Mouse (Mus musculus): ENCODE results near the gene Chd3. TPM values are rescaled to one million over a fixed set of nuclear protein-coding genes. Genes with fewer than 3 reads are reported as not detected.
A peak's percentile ranks its signal among the peaks of the same experiment; 100 is the strongest.

Gene Chd3
- 135 and 142 TPM in 2 replicates for polyA plus RNA-seq (2015; fragmentation: Nextera tagmentation; extraction: Ambion mirVana)

DNA sequence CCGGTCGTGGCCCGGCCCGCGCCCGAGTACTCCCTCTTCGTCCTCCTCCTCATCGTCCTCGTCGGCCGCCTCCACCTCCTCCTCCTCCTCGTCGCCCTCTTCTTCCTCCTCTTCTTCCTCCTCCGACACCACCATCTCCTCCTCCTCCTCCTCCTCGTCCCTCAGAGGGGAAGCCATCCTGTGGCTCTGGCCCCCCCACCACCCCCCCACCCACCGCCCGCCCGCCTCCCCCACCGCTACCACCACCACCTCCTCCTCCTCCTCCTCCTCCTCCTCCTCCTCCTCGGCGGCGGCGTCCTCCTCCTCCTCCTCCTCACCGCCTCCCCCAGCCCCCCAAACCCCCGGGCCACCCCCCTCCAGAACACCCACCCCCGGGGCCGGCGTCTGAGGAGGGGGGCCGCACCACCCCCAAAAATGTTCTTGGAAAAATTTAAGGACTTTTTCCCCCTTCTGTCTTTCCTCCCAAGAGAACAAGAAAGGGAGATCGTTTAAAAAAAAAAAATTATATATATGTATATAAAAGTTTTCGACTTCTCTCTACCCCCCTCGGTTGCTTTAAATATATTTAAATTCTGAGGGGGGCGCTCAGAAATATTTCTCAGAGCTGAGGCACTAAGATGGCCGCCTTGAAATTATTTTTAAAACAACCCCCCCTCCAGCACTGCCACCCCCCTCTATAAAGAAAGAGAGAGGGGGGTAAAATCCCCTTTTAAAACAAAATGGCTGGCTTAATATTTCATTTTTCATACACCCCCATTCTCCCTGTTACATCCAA is at the start of gene Chd3:
Gene Chd3 (minus strand): TSS at position 192 of the 775 bp plus-strand sequence.
- H3K9ac ChIP-seq = peak within 1 kb of the TSS; percentile 100
- H3K27me3 ChIP-seq = no peaks in the 10 kb centered on the region
- peaks cover 17% of the 10 kb centered on the region for H3K36me3 ChIP-seq
- under 1% methylated on average over 19 of the region's 34 CpGs for WGBS
- H3K4me1 ChIP-seq = peaks cover 39% of the 10 kb centered on the region
- peak within 1 kb of the TSS; percentile 84 for H3K4me3 ChIP-seq
- H3K27ac ChIP-seq = peak within 1 kb of the TSS; percentile 100
- no peak for ATAC-seq (ENCODE audit: insufficient number of reproducible peaks, insufficient read depth, low FRiP score, low TSS enrichment, low read depth)
- H3K9me3 ChIP-seq = no peaks in the 10 kb centered on the region
- peak within 1 kb of the TSS; percentile 97 for H3K4me2 ChIP-seq

DNA sequence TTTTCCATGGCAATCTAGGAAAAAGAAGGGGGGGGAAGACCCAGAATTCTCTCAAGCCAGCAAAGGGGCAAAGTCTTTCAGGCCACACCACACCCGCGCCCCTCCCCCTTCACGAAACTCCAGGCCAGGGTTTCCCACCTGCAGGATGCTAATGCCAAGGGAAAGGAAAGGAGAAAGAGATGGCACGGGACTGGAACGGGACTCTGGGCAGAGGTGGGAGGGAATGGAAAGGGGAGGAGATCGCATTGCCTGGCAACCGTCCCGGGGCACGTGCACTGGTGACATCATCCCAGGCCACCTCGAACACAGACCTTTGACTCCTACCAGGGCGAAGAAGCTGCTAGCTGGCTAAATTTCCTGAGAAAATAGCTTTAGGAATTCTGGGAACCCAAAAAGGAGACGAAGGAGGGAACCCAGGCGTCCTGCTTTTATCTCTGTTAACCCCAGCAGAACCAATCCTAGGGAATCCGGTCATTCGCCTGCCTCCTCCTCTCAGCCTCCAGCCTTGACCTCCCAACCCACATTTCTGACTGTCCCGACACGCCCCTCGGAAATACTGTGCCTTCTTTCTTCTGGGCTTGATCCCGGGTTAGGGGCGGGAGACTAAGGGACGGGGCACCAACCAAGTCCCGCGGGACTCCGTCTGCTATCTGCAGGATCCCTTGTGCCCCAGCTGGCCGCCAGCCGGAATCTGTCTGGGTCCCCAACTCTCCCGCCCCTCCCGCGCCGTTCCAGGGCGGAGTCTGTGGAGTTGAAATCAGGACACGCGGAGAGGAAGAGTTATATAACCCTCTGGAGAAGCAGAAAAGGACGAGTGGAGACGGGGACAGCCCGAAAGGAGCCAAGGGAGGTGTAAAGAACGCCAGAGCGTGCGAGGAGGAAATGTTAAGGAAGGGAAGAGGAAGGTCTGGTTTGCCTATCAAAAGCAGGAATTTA is 48.5 kb upstream of the Chd3 start:
- peak overlapping the region; percentile 77 for H3K9ac ChIP-seq
- under 1% methylated on average over 39 of the region's 39 CpGs for WGBS
- H3K27ac ChIP-seq = peak overlapping the region; percentile 99
- H3K27me3 ChIP-seq = peaks cover 22% of the 10 kb centered on the region
- peak overlapping the region; percentile 97 for H3K4me2 ChIP-seq
- peaks cover 7% of the 10 kb centered on the region for H3K36me3 ChIP-seq
- H3K9me3 ChIP-seq = no peaks in the 10 kb centered on the region
- peak overlapping the region; percentile 79 for H3K4me3 ChIP-seq
- ATAC-seq (ENCODE audit: insufficient number of reproducible peaks, insufficient read depth, low FRiP score, low TSS enrichment, low read depth) = peak; percentile 8; the same call in 1 of the 2 replicates
- peaks cover 60% of the 10 kb centered on the region for H3K4me1 ChIP-seq

DNA sequence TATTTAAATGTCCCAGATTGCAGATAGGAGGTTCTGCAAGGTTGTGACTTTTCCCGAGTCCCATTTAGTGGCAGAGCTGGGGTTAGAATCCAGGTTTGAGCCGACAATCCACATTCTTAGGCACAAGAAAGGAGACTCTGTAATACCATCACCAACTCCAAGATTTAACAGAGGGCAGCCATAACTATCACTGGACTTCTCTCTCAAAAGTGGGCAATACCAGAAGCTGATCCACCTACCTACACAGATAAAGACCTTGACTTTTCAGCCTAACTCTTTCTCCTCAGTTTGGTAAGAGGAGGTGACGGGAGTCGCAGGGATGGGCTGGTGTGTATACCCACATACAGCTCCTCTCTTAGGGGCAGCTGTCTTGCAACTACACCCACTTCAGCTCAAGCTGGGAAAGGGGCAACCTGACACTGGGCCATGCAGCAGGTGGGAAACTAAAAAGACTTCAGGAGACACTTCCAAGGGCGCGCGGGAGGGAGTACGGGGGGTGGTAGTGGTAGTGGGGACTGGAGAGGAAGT is 47.8 kb upstream of the Chd3 start:
- Histone ChIP-seq H3K4me3 (peak overlapping the region; percentile 79), H3K27me3 (peaks cover 15% of the 10 kb centered on the region), H3K9me3 (no peaks in the 10 kb centered on the region), H3K9ac (peak overlapping the region; percentile 77; the same call in 1 of the 2 replicates), H3K36me3 (peaks cover 14% of the 10 kb centered on the region), H3K4me2 (peak overlapping the region; percentile 97), H3K4me1 (peaks cover 67% of the 10 kb centered on the region), H3K27ac (peak overlapping the region; percentile 99)
- WGBS = 3% methylated on average over 8 of the region's 8 CpGs
- no peak for ATAC-seq (ENCODE audit: insufficient number of reproducible peaks, insufficient read depth, low FRiP score, low TSS enrichment, low read depth)

DNA sequence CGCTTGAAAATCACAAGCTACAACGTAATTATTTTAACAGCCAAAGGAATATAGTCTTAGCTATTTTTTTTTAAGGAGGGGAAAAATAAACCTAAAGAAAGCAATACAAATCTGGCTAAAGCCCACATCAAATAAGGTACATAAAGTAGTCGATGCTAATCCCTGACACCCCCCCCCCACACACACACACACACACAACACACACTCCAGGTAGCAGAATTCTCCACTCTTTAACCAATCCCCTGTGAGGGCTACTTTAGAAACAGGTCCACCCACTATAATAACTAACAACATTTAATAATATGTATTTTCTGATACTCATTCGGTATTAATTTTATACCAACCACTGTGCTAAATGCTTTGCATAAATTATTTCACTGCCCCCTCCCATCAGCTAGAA is 47.3 kb upstream of the Chd3 start:
- H3K27ac ChIP-seq = peak overlapping the region; percentile 99
- peaks cover 70% of the 10 kb centered on the region for H3K4me1 ChIP-seq
- H3K9ac ChIP-seq = peak overlapping the region; percentile 77; the same call in 1 of the 2 replicates
- H3K9me3 ChIP-seq = no peaks in the 10 kb centered on the region
- H3K36me3 ChIP-seq = peaks cover 18% of the 10 kb centered on the region
- H3K27me3 ChIP-seq = peaks cover 10% of the 10 kb centered on the region
- under 1% methylated on average over 4 of the region's 4 CpGs for WGBS
- ATAC-seq (ENCODE audit: insufficient number of reproducible peaks, insufficient read depth, low FRiP score, low TSS enrichment, low read depth) = no peak
- peak overlapping the region; percentile 97 for H3K4me2 ChIP-seq
- peak overlapping the region; percentile 79 for H3K4me3 ChIP-seq

DNA sequence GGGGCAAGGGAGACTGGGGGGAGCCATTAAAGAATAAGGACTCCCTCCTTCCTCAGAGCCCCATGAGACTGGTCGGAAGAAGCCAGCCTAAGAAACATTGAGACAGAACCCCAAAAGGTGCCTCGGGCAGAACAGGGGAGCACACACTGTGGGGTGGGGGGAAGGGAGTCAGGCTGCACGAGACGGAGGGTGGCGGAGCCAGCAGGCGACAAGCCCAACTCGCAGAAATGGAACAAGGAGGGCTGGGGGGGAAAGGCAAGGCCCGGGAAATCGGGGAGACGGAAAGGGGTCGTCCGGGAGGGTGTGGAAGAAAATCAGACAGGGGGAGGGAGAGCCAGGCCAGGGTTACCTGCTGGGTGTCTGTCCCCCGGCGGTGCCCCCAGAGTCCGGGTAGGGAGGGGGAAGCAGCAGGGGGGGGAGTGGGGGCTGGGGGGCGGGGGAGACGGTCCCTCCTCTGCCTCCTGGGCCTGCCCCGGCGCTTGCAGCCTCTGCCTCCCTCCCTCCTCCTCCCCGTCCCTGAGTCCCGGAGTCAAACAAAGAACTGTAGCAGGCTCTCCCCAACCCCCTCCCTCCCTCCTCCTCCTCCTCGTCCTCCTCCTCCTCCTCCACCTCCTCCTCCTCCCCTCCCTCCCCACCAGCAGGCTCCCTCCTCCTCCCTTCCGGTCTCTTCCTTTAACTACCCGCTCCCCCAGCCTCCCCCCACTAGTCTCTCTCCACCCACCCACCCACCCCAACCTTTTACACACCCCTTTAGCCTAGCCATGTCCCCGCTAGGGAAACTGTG is 46.7 kb upstream of the Chd3 start:
- H3K36me3 ChIP-seq = peaks cover 19% of the 10 kb centered on the region
- H3K9ac ChIP-seq = peak overlapping the region; percentile 96
- WGBS = under 1% methylated on average over 15 of the region's 25 CpGs
- H3K27ac ChIP-seq = peak overlapping the region; percentile 99
- no peaks in the 10 kb centered on the region for H3K9me3 ChIP-seq
- peaks cover 4% of the 10 kb centered on the region for H3K27me3 ChIP-seq
- peak overlapping the region; percentile 97 for H3K4me2 ChIP-seq
- peak overlapping the region; percentile 79 for H3K4me3 ChIP-seq
- H3K4me1 ChIP-seq = peaks cover 65% of the 10 kb centered on the region
- no peak for ATAC-seq (ENCODE audit: insufficient number of reproducible peaks, insufficient read depth, low FRiP score, low TSS enrichment, low read depth)

DNA sequence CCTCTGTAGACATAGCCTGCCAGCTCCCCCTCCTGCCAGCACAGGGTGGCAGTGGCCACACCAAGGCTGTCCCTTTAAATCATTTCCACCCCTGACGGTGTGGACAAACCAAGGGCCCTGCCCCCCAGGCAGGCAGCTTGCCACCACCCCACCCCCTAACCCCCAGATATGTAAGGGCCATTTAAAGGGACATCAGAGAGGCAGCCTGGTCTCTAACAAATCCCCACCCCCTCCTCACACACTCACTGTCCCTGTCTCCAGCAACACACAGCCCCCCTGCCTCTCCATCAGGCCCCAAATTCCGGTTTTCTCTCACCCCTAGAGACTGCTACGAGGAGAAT is 46.1 kb upstream of the Chd3 start:
- H3K4me1 ChIP-seq = peaks cover 60% of the 10 kb centered on the region
- peaks cover 19% of the 10 kb centered on the region for H3K36me3 ChIP-seq
- 0% methylated on average over 3 of the region's 3 CpGs for WGBS
- peak overlapping the region; percentile 98 for H3K27ac ChIP-seq
- peak overlapping the region; percentile 79 for H3K4me3 ChIP-seq
- ATAC-seq (ENCODE audit: insufficient number of reproducible peaks, insufficient read depth, low FRiP score, low TSS enrichment, low read depth) = no peak
- H3K4me2 ChIP-seq = peak overlapping the region; percentile 97
- peak overlapping the region; percentile 96 for H3K9ac ChIP-seq
- H3K9me3 ChIP-seq = no peaks in the 10 kb centered on the region
- H3K27me3 ChIP-seq = no peaks in the 10 kb centered on the region

DNA sequence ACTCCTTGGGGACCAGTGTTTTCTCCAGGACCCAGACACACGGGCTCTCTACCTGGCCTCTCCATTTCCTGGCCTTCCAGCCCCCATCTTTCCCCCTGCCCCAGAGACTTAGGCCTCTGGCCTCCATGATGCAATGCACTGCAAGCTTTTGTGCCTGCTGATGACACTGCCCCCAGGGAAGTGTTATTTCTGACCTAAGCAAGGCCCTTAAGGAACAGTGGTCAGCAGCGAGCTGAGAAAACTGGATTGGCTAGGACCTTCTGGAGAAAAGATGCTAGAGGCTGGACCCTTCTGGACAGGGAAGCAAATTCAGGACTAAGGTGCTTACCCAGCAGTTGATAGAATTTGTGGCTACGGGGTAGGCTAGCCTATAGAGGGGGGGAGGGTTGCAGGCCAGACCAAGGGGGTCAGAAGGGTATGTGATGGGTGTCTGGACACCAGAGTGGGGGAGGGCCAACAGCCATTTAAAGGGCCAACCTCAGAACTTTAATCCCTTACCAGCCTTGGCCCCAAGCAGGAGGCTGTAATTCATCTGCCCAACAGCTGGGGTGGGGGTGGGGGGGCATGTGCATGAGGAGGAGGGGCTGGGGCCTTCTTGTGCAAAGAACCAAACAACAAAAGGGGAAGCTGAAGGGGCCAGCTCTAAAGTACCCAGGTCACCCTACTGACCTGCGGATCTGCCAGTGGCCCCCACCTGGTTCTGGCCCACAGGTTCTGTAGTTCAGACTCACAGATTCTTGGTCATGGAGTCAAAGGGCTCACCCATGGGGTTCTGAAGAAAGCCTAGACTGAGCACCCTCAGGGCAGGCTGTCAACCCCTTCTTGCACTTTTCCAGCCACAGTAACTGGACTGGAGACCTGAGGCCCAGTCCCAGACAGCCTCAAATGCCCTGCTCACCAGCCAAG is 45.5 kb upstream of the Chd3 start:
- WGBS = 11% methylated on average over 4 of the region's 4 CpGs
- H3K27ac ChIP-seq = peak overlapping the region; percentile 98
- ATAC-seq (ENCODE audit: insufficient number of reproducible peaks, insufficient read depth, low FRiP score, low TSS enrichment, low read depth) = no peak
- peak overlapping the region; percentile 96 for H3K9ac ChIP-seq
- H3K9me3 ChIP-seq = no peaks in the 10 kb centered on the region
- H3K4me3 ChIP-seq = peak overlapping the region; percentile 79
- H3K4me2 ChIP-seq = peak overlapping the region; percentile 97
- H3K27me3 ChIP-seq = no peaks in the 10 kb centered on the region
- peaks cover 55% of the 10 kb centered on the region for H3K4me1 ChIP-seq
- peaks cover 19% of the 10 kb centered on the region for H3K36me3 ChIP-seq

DNA sequence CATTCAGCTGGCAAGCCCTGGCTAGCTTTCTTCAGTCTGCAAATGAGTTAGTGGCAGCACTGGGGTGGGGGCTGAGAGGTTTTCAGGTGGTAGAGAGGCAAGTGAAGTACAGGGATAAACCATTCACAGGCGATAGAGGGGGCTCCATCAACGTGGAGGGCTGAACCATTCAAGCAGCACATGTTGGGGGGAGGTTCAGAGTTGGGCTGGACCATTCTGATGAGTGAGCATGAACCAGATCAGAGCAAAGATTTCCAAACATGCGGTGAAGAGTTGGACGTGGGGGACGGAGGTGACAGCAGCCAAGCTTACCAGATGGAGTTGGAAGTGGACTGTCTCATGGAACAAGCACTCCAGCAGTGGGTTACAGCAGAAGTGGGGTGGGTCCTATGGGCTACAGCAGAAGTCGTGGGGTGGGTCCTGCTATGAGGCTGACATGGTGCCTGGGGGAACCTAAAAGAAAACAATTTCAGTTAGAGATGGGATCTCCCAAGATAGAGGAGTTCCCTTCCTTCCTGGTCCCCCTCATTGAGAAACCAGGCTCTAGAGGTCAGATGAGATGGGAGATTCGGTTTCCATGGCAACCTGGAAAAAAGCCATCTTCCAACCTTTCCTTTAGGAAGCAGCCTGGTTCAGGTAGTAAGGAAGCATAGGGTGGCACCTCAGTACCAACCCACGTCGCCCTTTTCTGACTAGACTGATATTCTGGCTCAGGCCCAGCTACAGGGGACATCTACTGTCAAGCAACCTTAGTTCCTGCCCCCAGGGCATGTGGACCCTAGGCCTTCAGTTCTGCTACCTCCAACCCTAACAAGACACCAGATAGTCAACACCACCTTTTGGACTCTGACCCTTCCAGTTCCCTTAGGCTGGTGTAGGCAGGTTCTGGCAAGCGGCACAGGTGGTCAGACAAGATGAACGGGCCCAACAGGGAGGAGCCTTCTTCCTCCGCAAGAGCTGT is 44.3 kb upstream of the Chd3 start, which contains the start of gene Kdm6b:
Gene Kdm6b (minus strand): TSS at position 455 of the 961 bp plus-strand sequence.
- Histone ChIP-seq H3K27me3 (no peaks in the 10 kb centered on the region), H3K4me2 (peak within 1 kb of the TSS; percentile 97), H3K9ac (peak within 1 kb of the TSS; percentile 96), H3K4me1 (peaks cover 58% of the 10 kb centered on the region), H3K36me3 (peaks cover 19% of the 10 kb centered on the region), H3K9me3 (no peaks in the 10 kb centered on the region), H3K27ac (peak within 1 kb of the TSS; percentile 98), H3K4me3 (peak within 1 kb of the TSS; percentile 79)
- 26% methylated on average over 12 of the region's 12 CpGs for WGBS
- no peak for ATAC-seq (ENCODE audit: insufficient number of reproducible peaks, insufficient read depth, low FRiP score, low TSS enrichment, low read depth)

DNA sequence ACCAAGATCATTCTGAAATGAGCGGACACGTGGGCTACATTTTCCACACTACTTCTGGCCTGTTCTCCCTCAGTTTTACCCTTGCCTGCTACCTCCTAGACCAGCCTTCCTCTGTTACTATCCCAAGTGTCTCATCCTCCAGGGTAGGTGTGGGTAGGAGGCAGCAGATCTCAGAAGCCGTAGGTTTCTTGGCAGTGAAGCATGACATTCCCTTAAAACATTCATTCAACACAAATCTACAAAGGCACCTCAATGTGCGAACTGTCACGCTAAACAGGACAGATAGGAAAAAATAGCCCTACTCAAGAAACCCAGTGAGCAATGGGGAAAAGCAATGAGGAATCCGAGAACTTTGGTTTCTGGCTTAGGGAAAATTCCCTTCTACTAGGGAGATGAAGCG is 43.3 kb upstream of the Chd3 start:
- H3K27ac ChIP-seq = peak overlapping the region; percentile 98

More for the DNA sequence above, 43.3 kb upstream of the Chd3 start:
- Histone ChIP-seq H3K4me1 (peaks cover 66% of the 10 kb centered on the region), H3K4me2 (peak overlapping the region; percentile 97), H3K36me3 (peaks cover 26% of the 10 kb centered on the region), H3K9me3 (no peaks in the 10 kb centered on the region), H3K27me3 (no peaks in the 10 kb centered on the region), H3K4me3 (peak overlapping the region; percentile 79), H3K9ac (peak overlapping the region; percentile 96)
- 53% methylated on average over 7 of the region's 7 CpGs for WGBS
- no peak for ATAC-seq (ENCODE audit: insufficient number of reproducible peaks, insufficient read depth, low FRiP score, low TSS enrichment, low read depth)

Measured in embryonic facial prominence, embryonic 13.5 days (tissue).